Mouse (Mus musculus): ENCODE measurements around the gene Atg4a. TPM values are rescaled to one million over a fixed set of nuclear protein-coding genes. Genes with fewer than 3 reads are reported as not detected.
A peak's percentile ranks its signal among the peaks of the same experiment; 100 is the strongest.

The Atg4a gene
- polyA plus RNA-seq, 1 experiment from 2014 or later, result 14.7 TPM

DNA sequence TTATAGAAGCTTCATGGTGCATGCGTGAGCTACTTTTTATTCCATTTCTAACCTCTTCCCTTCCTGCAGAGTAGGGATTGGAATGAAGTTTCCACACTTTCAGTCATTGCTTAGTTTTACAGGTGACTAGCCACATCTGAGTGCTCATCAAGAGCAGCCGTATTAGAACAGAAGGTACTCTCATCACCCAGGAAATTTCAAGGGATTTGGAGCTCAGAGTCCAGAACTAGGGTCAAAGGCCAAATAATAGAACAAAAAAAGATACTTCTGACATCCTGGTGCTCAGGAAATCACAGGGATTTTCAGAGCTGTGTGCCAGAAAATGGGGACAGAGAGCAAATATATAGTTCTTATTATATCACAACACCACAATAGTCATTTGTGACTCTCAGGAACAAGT lies 28.5 kb downstream of the Atg4a start:
- Histone ChIP-seq H3K27ac (replicated peaks) (no peak overlapping the region), H3K4me1 (peaks cover 15% of the 10 kb centered on the region), H3K27me3 (replicated peaks; ENCODE audit: low read depth, poor library complexity, severe bottlenecking) (peaks cover 99% of the 10 kb centered on the region), H3K9me3 (no peaks in the 10 kb centered on the region), H3K4me3 (no peak overlapping the region), H3K36me3 (replicated peaks) (no peaks in the 10 kb centered on the region)
- no peak for DNase-seq (ENCODE audit: low spot score)
- 78% methylated on average over 2 of the region's 2 CpGs for WGBS

DNA sequence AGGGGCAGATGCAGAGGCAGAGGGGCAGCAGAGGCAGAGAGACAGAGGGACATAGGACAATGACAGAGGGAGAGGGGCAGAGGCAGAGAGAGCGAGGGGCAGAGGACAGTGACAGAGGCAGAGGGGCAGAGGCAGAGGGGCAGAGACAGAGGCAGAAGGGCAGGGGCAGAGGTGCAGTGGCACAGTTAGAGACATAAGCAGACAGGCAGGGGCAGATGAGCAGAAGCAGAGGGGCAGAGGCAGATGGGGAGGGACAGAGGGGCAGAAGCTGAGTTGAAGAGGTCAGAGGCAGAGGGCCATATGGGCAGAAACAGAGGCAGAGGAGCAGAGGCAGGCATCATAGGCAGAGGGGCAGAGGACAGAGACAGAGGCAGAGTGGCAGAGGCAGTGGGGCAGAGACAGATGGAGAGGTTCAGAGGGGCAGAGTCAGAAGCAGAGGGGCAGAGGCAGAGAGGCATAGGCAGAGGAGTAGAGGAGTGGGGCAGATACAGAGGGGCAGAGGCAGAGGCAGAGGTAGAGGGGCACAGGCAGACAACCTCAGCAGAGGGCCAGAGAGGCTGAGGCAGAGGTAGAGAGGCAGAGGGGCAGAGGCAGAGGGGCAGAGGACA lies 40.3 kb downstream of the Atg4a start:
- no peaks in the 10 kb centered on the region for H3K9me3 ChIP-seq
- H3K4me3 ChIP-seq, result no peak overlapping the region
- H3K4me1 ChIP-seq, result peaks cover 6% of the 10 kb centered on the region; the same call in 1 of the 2 replicates
- peaks cover 68% of the 10 kb centered on the region for H3K27me3 ChIP-seq (replicated peaks; ENCODE audit: low read depth, poor library complexity, severe bottlenecking)
- no peak overlapping the region; the same call in 1 of the 2 replicates for H3K27ac ChIP-seq (replicated peaks)
- no peaks in the 10 kb centered on the region for H3K36me3 ChIP-seq (replicated peaks)
- no peak for DNase-seq (ENCODE audit: low spot score)
- 91% methylated on average over 1 of the region's 1 CpGs for WGBS

DNA sequence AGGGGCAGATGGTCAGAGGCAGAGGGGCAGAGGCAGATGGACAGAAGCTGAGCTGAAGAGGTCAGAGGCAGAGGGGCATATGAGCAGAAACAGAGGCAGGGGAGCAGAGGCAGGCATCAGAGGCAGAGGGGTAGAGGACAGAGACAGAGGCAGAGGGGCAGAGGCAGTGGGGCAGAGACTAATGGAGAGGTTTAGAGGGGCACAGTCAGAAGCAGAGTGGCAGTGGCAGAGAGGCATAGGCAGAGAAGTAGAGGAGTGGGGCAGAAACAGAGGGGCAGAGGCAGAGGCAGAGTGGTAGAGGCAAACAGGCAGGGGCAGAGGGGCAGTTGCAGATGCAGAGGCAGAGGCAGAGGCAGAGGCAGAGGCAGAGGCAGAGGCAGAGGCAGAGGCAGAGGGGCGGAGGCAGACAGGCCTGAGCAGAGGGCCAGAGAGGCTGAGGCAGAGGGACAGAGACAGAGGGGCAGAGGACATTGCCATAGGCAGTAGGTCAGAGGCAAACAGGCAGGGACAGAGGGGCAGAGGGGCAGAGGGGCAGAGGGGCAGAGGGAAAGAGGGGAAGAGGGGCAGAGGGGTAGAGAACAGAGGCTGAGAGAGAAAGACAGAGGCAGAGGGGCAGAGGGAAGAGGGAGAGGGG lies 41.3 kb downstream of the Atg4a start:
- H3K4me1 ChIP-seq, result peaks cover 6% of the 10 kb centered on the region; the same call in 1 of the 2 replicates
- no peak overlapping the region for H3K4me3 ChIP-seq
- H3K9me3 ChIP-seq, result no peaks in the 10 kb centered on the region
- 79% methylated on average over 1 of the region's 1 CpGs for WGBS
- no peaks in the 10 kb centered on the region for H3K36me3 ChIP-seq (replicated peaks)
- peaks cover 59% of the 10 kb centered on the region for H3K27me3 ChIP-seq (replicated peaks; ENCODE audit: low read depth, poor library complexity, severe bottlenecking)
- DNase-seq (ENCODE audit: low spot score), result no peak
- H3K27ac ChIP-seq (replicated peaks), result no peak overlapping the region

DNA sequence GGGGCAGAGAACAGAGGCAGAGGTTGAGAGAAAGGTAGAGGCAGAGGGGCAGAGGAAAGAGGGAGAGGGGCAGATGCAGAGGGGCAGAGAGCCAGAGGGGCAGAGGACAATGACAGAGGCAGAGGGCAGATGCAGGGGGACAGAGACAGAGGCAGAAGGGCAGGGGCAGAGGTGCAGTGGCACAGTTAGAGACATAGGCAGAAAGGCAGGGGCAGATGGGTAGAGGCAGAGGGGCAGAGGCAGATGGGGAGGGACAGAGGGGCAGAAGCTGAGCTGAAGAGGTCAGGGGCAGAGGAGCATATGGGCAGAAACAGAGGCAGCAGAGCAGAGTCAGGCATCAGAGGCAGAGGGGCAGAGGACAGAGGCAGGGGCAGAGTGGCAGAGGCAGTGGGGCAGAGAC lies 42.2 kb downstream of the Atg4a start:
- H3K4me3 ChIP-seq, result no peak overlapping the region
- H3K4me1 ChIP-seq, result peaks cover 6% of the 10 kb centered on the region; the same call in 1 of the 2 replicates
- peaks cover 54% of the 10 kb centered on the region for H3K27me3 ChIP-seq (replicated peaks; ENCODE audit: low read depth, poor library complexity, severe bottlenecking)
- H3K36me3 ChIP-seq (replicated peaks), result no peaks in the 10 kb centered on the region
- H3K27ac ChIP-seq (replicated peaks), result 0 out of 2 replicates have a peak overlapping the region, but pooled peaks have one; percentile 30
- no peak for DNase-seq (ENCODE audit: low spot score)
- H3K9me3 ChIP-seq, result no peaks in the 10 kb centered on the region

DNA sequence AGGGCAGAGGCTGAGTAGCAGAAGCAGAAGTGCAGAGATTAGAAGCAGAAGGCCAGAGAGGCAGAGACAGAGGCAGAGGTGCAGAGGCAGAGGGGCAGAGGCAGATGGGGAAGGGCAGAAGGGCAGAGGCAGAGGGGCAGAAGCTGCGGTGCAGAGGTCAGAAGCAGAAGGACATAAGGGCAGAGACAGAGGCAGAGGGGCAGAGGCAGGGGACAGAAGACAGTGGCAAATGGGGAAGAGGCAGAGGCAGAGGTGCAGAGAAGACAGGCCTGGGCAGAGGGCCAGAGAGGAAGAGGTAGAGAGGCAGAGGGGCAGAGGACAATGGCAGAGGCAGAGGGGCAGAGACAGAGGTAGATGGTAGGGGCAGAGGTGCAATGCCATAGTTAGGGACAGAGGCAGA lies 193.0 kb downstream of the Atg4a start:
- WGBS, result 60% methylated on average over 1 of the region's 1 CpGs
- 0 out of 2 replicates have a peak, but pooled peaks cover 5% of the 10 kb centered on the region for H3K4me1 ChIP-seq
- H3K27me3 ChIP-seq (replicated peaks; ENCODE audit: low read depth, poor library complexity, severe bottlenecking), result peaks cover 54% of the 10 kb centered on the region
- no peaks in the 10 kb centered on the region for H3K36me3 ChIP-seq (replicated peaks)
- no peak for DNase-seq (ENCODE audit: low spot score)
- no peaks in the 10 kb centered on the region for H3K9me3 ChIP-seq
- H3K4me3 ChIP-seq, result no peak overlapping the region
- H3K27ac ChIP-seq (replicated peaks), result no peak overlapping the region

DNA sequence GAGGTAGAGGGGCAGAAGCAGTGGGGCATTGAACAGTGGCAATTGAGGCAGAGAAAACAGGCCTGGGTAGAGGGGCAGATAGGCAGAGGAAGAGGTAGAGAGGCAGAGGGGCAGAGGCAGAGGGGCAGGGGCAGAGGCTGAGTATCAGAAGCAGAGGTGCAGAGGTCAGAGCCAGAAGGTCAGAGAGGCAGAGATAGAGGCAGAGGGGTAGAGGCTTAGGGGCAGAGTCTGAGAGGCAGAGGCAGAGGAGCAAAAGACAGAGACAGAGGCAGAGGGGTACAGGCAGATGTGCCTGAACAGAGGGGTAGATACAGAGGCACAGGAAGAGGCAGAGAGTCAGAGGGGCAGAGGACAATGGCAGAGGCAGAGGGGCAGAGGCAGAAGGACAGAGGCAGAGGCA lies 193.6 kb downstream of the Atg4a start:
- Histone ChIP-seq H3K27me3 (replicated peaks; ENCODE audit: low read depth, poor library complexity, severe bottlenecking) (peaks cover 60% of the 10 kb centered on the region), H3K36me3 (replicated peaks) (no peaks in the 10 kb centered on the region), H3K27ac (replicated peaks) (peak overlapping the region; percentile 30; the same call in 1 of the 2 replicates), H3K4me1 (0 out of 2 replicates have a peak, but pooled peaks cover 5% of the 10 kb centered on the region), H3K9me3 (no peaks in the 10 kb centered on the region), H3K4me3 (no peak overlapping the region)
- DNase-seq (ENCODE audit: low spot score), result no peak

DNA sequence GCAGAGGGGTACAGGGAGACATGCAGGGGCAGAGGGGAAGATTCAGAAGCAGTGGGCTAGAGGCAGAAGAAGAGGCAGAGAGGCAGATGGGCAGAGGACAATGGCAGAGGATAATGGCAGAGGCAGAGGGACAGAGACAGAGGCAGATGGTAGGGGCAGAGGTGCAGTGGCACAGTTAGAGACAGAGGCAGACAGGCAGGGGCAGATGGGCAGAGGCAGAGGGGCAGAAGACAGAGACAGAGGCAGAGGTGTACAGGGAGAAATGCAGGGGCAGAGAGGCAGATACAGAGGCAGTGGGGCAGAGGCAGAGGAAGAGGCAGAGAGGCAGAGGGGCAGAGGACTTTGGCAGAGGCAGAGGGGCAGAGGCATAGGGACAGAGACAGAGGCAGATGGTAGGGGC lies 194.5 kb downstream of the Atg4a start:
- 0 out of 2 replicates have a peak, but pooled peaks cover 5% of the 10 kb centered on the region for H3K4me1 ChIP-seq
- no peaks in the 10 kb centered on the region for H3K9me3 ChIP-seq
- no peak overlapping the region for H3K4me3 ChIP-seq
- H3K36me3 ChIP-seq (replicated peaks), result no peaks in the 10 kb centered on the region
- H3K27ac ChIP-seq (replicated peaks), result 0 out of 2 replicates have a peak overlapping the region, but pooled peaks have one; percentile 24
- DNase-seq (ENCODE audit: low spot score), result no peak
- H3K27me3 ChIP-seq (replicated peaks; ENCODE audit: low read depth, poor library complexity, severe bottlenecking), result peaks cover 69% of the 10 kb centered on the region

DNA sequence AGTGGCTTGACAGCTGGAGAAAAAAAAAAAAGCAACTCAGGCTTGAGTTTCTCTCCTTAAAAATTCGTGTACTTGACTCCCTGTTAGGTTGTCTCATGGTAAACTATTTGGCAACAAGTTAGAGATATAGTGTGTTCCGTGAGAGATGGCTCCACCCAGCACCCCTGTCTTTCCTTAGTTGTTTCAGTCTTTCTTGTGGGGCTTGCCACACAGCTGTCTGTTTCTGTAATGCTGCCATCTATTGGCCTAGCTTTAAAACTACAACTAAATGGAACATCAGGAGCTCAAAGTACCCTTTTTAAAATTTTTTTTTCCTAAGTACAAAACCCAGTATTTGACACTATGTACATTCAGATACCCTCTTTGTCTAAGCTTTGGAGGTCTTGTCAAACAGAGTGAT lies 200.0 kb downstream of the Atg4a start:
- Histone ChIP-seq H3K9me3 (no peaks in the 10 kb centered on the region), H3K27me3 (replicated peaks; ENCODE audit: low read depth, poor library complexity, severe bottlenecking) (peaks cover 92% of the 10 kb centered on the region), H3K4me1 (0 out of 2 replicates have a peak, but pooled peaks cover 3% of the 10 kb centered on the region), H3K36me3 (replicated peaks) (no peaks in the 10 kb centered on the region), H3K4me3 (no peak overlapping the region), H3K27ac (replicated peaks) (no peak overlapping the region)
- DNase-seq (ENCODE audit: low spot score), result no peak
- 16% methylated on average over 2 of the region's 2 CpGs for WGBS

DNA sequence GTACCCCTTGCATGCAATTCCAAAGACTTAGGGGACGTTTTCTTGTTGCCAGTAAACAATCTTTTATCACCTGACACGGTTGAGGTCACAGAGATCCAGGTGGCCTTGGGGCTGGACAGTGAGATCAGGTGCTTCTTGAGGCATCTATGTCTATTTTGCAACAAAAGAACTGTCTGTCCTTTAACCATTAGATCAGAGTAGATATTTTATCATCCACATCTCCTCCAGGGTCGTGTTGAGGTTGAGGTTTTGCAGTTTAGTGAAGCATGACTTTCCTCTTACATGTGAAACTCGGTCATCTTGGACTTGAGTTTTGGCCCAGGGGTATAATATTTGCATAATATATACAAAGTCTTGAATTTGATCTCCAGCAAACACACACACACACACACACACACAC lies 200.9 kb downstream of the Atg4a start:
- Histone ChIP-seq H3K9me3 (no peaks in the 10 kb centered on the region), H3K4me1 (no peaks in the 10 kb centered on the region), H3K4me3 (no peak overlapping the region), H3K36me3 (replicated peaks) (no peaks in the 10 kb centered on the region), H3K27me3 (replicated peaks; ENCODE audit: low read depth, poor library complexity, severe bottlenecking) (peaks cover 87% of the 10 kb centered on the region), H3K27ac (replicated peaks) (no peak overlapping the region)
- 58% methylated on average over 4 of the region's 4 CpGs for WGBS
- no peak for DNase-seq (ENCODE audit: low spot score)

DNA sequence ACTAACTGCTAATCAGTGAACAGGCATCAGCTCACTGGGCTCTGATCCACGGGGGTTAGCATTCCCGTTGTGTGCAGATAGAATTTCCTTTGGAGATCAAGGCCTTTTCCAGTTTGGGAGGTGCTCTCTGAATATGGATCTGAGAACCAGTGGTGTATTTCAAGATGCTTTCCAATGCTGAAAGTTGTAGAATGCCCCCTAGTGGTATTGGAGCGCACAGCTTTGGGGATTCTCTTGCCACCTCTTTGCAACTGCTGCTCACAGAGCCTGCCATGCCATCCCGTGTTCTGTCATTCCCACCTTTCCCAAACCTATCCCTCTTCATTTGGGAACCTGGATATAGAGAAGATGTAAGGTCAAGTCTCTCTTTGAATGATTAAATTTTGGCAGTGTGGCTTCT lies 201.5 kb downstream of the Atg4a start:
- H3K4me3 ChIP-seq, result no peak overlapping the region
- H3K27ac ChIP-seq (replicated peaks), result no peak overlapping the region
- no peaks in the 10 kb centered on the region for H3K4me1 ChIP-seq
- H3K27me3 ChIP-seq (replicated peaks; ENCODE audit: low read depth, poor library complexity, severe bottlenecking), result peaks cover 87% of the 10 kb centered on the region
- 36% methylated on average over 4 of the region's 4 CpGs for WGBS
- no peaks in the 10 kb centered on the region for H3K9me3 ChIP-seq
- DNase-seq (ENCODE audit: low spot score), result peak; percentile 20
- H3K36me3 ChIP-seq (replicated peaks), result no peaks in the 10 kb centered on the region

DNA sequence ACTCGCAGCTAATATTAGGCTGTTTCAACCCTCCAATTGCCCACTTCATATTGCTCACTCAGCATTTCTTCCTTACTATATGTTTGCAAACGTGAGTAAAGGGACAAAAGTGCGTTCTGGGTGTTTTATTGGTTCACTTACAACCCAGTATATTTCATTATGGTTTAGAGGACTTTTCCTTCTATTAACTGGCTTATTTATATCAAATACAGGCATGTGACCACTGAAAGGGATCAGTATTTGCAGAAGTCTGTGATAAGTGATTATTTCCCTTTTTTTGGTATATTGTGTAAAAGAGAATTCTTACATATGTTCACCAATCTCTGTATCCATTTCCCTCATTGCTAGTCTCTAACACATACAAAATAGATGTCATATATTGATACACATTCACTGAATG lies 203.7 kb downstream of the Atg4a start:
- peaks cover 81% of the 10 kb centered on the region for H3K27me3 ChIP-seq (replicated peaks; ENCODE audit: low read depth, poor library complexity, severe bottlenecking)
- no peak overlapping the region for H3K27ac ChIP-seq (replicated peaks)
- no peak for DNase-seq (ENCODE audit: low spot score)
- no peaks in the 10 kb centered on the region for H3K36me3 ChIP-seq (replicated peaks)
- no peaks in the 10 kb centered on the region for H3K9me3 ChIP-seq
- H3K4me1 ChIP-seq, result no peaks in the 10 kb centered on the region
- WGBS, result 72% methylated on average over 3 of the region's 3 CpGs
- H3K4me3 ChIP-seq, result no peak overlapping the region

DNA sequence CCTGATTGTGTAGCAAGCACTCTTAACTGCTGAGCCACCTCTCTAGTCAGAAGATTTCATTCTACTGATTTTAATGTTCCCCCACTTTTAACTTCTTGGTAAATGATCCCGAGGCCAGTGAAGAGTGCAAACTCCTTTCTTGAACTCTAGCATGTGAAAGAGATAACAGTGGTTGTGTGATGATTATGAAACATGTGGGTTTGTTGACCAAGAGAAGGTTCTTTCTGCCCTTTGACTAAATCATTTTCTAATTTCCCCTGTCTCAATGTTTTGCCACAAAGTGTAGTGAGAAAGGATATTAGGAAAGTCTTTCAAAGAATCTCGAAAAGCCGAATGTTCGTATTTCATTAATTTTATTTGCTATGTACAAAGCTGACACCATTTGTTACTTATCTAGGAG lies 208.4 kb downstream of the Atg4a start:
- Histone ChIP-seq H3K4me1 (no peaks in the 10 kb centered on the region), H3K4me3 (no peak overlapping the region), H3K27me3 (replicated peaks; ENCODE audit: low read depth, poor library complexity, severe bottlenecking) (peaks cover 81% of the 10 kb centered on the region), H3K9me3 (no peaks in the 10 kb centered on the region), H3K36me3 (replicated peaks) (no peaks in the 10 kb centered on the region), H3K27ac (replicated peaks) (no peak overlapping the region)
- 94% methylated on average over 4 of the region's 4 CpGs for WGBS
- DNase-seq (ENCODE audit: low spot score), result no peak

DNA sequence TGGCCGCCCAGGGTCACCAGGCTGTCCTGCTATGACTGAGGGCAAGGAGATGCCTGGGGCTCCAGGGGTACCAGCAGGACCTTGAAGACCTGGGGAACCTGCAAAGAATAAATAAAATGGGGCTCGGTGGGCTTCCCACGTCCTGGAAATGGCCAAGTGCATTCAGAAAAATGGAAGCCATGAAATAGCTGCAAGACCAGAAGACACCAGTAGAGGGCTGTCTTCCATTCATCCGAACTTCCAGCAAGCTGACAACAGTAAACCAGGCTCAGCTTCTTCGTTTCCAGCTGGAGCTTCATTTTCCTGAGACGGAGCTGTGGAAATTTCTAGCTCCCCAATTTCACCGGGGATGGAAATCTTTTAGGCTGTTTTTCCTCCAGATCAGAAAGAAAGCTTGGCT lies 218.6 kb downstream of the Atg4a start:
- peak; percentile 42 for DNase-seq (ENCODE audit: low spot score)
- Histone ChIP-seq H3K27me3 (replicated peaks; ENCODE audit: low read depth, poor library complexity, severe bottlenecking) (peaks cover 97% of the 10 kb centered on the region), H3K4me3 (no peak overlapping the region), H3K4me1 (no peaks in the 10 kb centered on the region), H3K9me3 (no peaks in the 10 kb centered on the region), H3K27ac (replicated peaks) (no peak overlapping the region), H3K36me3 (replicated peaks) (no peaks in the 10 kb centered on the region)
- 44% methylated on average over 7 of the region's 7 CpGs for WGBS

All from embryonic facial prominence, embryonic 10.5 days (tissue).